Mouse (Mus musculus) spleen, postnatal 10 days (tissue): Measurements from ENCODE around the gene Slc37a2.

Experiments
- DNase-seq, 2 experiments: peaks; one replicate each; pipeline ENCODE4 v3.0.0; 2021 to 2022; ENCODE audit warnings: low spot score in 2 of 2

The Slc37a2 gene

DNA sequence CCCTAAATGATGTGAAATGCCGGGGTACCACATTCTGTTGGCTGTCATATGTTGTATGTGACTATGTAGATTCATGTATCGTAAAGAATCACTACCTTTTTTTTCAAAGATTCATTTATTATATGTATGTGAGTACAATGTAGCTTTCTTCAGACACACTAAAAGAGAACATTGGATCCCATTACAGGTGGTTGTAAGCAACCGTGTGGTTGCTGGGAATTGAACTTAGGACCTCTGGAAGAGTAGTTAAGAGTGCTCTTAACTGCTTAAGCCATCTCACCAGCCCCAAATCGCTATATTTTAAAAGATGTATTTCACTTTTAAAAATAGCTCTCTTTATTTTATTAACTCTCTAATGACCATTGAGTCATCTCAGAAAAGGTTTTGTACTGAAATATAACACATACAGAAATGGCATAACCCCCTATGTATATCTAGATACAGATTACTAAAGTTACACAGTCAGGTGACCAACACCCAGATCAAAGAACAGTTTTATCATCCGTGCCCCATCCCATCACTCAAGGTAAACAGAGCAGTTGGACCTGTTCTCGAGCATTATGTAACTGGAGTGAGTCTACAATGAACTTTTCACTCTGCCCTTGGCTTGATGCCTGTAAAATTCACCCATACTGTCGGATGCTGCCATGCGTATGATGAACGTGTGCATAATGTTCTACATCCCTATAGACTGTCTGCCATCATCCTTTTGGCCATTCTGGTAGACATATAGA is 41.0 kb downstream of the Slc37a2 start:
- DNase-seq, result no peak

DNA sequence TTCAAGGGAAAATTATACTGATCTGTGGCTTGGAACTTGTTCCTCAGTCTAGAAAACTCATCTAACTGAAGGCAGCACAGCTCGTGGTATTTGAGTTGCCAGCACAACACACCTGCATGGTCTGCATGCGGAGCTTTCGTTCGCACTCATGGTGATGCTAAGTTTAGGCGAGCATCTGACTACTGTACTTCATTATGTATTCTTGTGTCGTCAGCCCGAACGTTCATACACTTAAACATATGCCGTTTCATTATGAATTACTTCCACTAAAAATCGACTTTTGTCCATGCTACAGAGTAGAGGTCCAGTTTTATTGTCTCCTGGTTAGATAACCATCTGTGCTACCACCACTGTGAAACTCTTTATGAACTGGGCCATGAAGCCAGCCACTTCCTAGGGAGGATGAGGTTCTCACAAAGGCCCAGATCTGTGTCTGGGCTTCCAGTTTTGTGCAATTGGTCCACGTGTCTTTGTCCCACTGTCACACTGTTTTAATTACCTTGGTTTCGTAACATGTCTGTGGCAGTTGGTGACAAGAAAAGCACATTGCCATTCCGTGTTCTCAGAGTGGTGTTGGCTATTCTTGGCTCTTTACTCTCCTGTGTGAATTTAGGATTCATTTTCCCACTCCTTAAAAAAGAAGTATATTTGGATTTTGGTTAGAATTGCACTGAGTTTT is 42.3 kb downstream of the Slc37a2 start:
- DNase-seq, result no peak

DNA sequence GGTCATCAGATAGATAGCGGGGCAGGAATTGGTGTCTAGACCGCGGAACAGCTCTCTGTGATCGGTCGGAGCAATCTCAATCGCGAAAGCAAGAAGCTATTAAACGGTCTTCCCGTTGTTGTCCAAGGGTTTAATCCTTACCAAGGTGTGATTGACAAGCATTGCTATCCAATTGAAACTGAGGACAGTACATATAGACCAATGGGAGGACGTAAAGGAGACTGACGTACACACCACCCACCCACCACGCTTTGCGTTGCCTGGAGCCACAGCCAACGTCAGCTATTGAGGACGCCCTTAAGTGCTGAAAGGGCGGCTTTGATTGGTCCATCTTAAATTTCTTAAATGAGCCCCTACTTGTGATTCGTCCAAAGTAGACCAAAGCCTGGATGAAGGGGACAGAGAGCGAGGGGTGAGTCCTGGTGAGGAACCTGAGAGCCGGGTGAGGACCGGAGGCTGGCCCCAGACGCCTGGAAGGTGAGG is 47.6 kb downstream of the Slc37a2 start, which contains the start of gene Tmem218:
TSS of gene Tmem218 (plus strand) at position 295 of the 483 bp plus-strand sequence.
- peak; percentile 76 to 87 for DNase-seq

- no peak for DNase-seq
Measured at GRCm38 (mm10) chr9:37203884-37204283, 51.7 kb downstream of the Slc37a2 start.

- DNase-seq, result no peak
Measured at GRCm38 (mm10) chr9:37200414-37200813, 55.1 kb downstream of the Slc37a2 start.

DNA sequence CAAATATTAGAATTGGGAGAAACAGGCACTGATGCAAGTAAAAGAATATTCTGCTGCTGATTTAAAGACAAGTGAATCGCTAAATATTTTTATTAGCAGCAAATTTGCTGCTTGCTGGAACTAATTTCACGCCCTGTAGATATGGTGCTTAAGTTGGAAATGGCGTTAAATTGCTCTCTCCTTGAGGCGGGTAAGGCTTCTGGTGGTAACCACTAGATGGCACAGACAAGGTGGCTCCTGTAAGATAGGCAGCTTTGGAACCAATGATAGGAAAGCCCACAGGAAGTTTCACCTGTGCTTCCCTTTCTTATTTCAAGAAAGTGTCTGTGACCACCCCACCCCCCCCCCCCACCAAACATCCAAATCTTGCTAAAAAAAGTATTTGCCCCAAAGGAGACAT is 58.5 kb downstream of the Slc37a2 start:
- no peak for DNase-seq

- no peak for DNase-seq
Measured at GRCm38 (mm10) chr9:37188024-37188423, 67.5 kb downstream of the Slc37a2 start.

GRCm38 (mm10) chr9:37187407-37187806 is 68.1 kb downstream of the Slc37a2 start:
- DNase-seq, result no peak

DNA sequence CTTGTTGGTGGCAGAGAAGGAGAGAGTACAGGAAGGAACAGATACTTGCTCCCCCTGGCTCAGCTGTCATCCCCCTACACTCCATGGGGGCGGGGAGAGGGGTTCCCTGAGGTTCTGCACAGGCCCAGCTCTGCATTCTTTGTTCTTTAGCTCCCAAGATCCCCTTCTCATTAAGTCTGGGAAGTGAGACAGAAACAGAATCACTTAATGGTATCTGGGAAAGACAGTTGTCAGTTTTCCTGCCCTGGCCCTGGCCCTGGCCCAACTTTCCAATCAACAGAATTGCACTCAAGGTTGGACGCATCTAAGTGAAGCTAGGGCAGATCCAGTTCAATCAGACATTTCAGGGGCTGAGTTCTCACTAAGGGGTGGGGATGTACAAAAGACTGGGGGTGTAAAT is 72.4 kb downstream of the Slc37a2 start:
- no peak for DNase-seq

GRCm38 (mm10) chr9:37181596-37181995 is 73.9 kb downstream of the Slc37a2 start:
- no peak for DNase-seq

DNA sequence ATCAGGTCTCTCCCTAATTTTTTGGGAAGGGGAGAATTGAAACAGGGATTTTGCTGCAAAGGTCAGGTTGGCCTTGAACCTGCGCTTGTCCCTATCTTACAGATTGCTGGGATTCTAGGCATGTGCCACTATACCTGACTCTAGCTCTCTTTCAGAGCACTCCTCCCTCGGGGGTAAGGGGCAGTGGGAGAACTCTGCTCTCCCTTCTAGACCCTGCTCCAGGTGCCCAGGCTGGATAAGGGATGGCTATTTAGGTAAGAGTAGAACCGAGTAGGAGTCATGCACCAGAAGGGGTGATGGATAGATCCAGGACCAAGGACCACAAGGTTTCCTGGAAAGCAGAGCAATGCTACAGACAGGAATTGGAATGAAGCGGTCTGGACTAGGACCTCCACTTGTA is 75.9 kb downstream of the Slc37a2 start:
- DNase-seq, result no peak

GRCm38 (mm10) chr9:37178911-37179310 is 76.6 kb downstream of the Slc37a2 start:
- DNase-seq, result no peak
